In genomic region chr5:150024188-150024587, GRCm38 (mm10) we compare ENCODE assay signal across 22 mouse cellular contexts. TPM values are rescaled to one million over a fixed set of nuclear protein-coding genes. Genes with fewer than 3 reads are reported as not detected.
DNase-seq lines count a peak whose midpoint lies in the region; TF ChIP-seq lines count a peak whose summit lies in the region.
"Had no signal": no experiment of that assay in that cellular context is flagged by ENCODE, and none has a peak within 500 bp of the region (broad histone marks: within the 10 kb centered on the region; RNA-seq: fewer than 3 reads in every experiment).

No protein-coding gene starts in this region.

- no peaks in the 10 kb centered on the region for H3K36me3 ChIP-seq in E14TG2a.4 (ENCODE audit: insufficient read depth, low read length)
- H3K36me3 ChIP-seq: embryonic facial prominence, embryonic 15.5 days; forebrain, embryonic 12.5 days; heart, embryonic 12.5 days; limb, embryonic 10.5 days had no signal

- TF ChIP-seq CTCF in left cerebral cortex, adult 2 months (IDR thresholded peaks at IDR 0.05) = peak; percentile 43
- peak; percentile 64 for TF ChIP-seq CTCF in E14TG2a.4 (conservative IDR thresholded peaks at IDR 0.05; ENCODE audit: low read length)

- peak; percentile 80 for DNase-seq in heart, adult 11 months
- no peak for DNase-seq in heart, postnatal 25 days (ENCODE audit: low spot score)
- DNase-seq in left cerebral cortex, adult 2 months (ENCODE audit: extremely low spot score in 1 of 2, low spot score in 2 of 2) = no peak
- DNase-seq in left cerebral cortex, adult 11 months (ENCODE audit: low spot score) = no peak
- DNase-seq in R1 (ENCODE audit: low read depth, low spot score) = peak; percentile 68
- DNase-seq in cerebellum, postnatal 4 days (ENCODE audit: low spot score in 2 of 2) = no peak
- no peak for DNase-seq in urinary bladder, adult 2 months (ENCODE audit: low spot score)
- DNase-seq: cerebellum, adult 18-20 months; gastrocnemius, postnatal 14 days; kidney, adult 11 months; kidney, postnatal 4 days; layer of hippocampus, postnatal 36 days; lung, adult 2 months had no signal

- no peaks in the 10 kb centered on the region for H3K9me3 ChIP-seq in E14TG2a.4 (ENCODE audit: low read length)
- H3K9me3 ChIP-seq: embryonic facial prominence, embryonic 15.5 days; forebrain, embryonic 12.5 days; limb, embryonic 10.5 days had no signal

- peaks cover 12% of the 10 kb centered on the region for H3K27me3 ChIP-seq in E14TG2a.4 (ENCODE audit: insufficient read depth, low read length)
- H3K27me3 ChIP-seq: embryonic facial prominence, embryonic 15.5 days; forebrain, embryonic 12.5 days; heart, embryonic 12.5 days had no signal

- intact Hi-C loops in heart, postnatal 25 days (cut with DNase I) = loop anchor here (10.0 kb wide), 1 partner anchor 309 kb away; no protein-coding TSS in a partner anchor
- intact Hi-C loops in left cerebral cortex, adult 2 months (cut with DNase I) = loop anchor here (5.0 to 10.0 kb wide), 3 partner anchors 107 to 377 kb away; no protein-coding TSS in a partner anchor

- H3K27ac ChIP-seq in left cerebral cortex, adult 2 months = no peak overlapping the region
- H3K27ac ChIP-seq: embryonic facial prominence, embryonic 15.5 days; forebrain, embryonic 12.5 days; limb, embryonic 10.5 days had no signal

- no peak overlapping the region for H3K4me3 ChIP-seq in left cerebral cortex, adult 2 months
- H3K4me3 ChIP-seq in E14TG2a.4 (replicated peaks; ENCODE audit: low read length) = no peak overlapping the region
- H3K4me3 ChIP-seq: embryonic facial prominence, embryonic 15.5 days; forebrain, embryonic 12.5 days; heart, embryonic 12.5 days; limb, embryonic 10.5 days had no signal

- H3K4me1 ChIP-seq in E14TG2a.4 (replicated peaks; ENCODE audit: low read depth, low read length) = peaks cover under 1% of the 10 kb centered on the region; the same call in 1 of the 2 replicates
- H3K4me1 ChIP-seq: embryonic facial prominence, embryonic 15.5 days; heart, embryonic 12.5 days had no signal

RNA-seq across cellular contexts. Expression of gene Rxfp2, which starts 5.7 kb away (rescaled TPM):
- total RNA-seq in heart, postnatal 25 days (2021) = not detected
- 1 to 10 TPM in 1 of 2 experiments, under 1 TPM in 1; 0.87 to 1.6 TPM for total RNA-seq in left cerebral cortex, adult 2 months (2021)
- 0.07 and 0.15 TPM in 2 replicates for polyA plus RNA-seq in urinary bladder, adult 2 months (2012; rRNA removed)
- total RNA-seq: adrenal gland, adult 18-20 months; gastrocnemius, postnatal 14 days; megakaryocyte progenitor cell, adult 5-6 weeks had no signal
- polyA plus RNA-seq: C2C12; thymus, postnatal 0 days had no signal

Comparison
In these comparisons a context has a peak if more than half of its experiments do, and no peak if none do; other contexts are left out.
1. DNase-seq: peak in heart, adult 11 months (single experiment) and R1 (single experiment); none in heart, postnatal 25 days (single experiment), left cerebral cortex, adult 2 months (0 of 2), left cerebral cortex, adult 11 months (single experiment), cerebellum, postnatal 4 days (0 of 2) and urinary bladder, adult 2 months (single experiment).